Mouse (Mus musculus) cortical plate, adult 2 months (tissue): Measurements from ENCODE around the gene Rps6kl1.

Source experiments
- CTCF ChIP-seq: fragments of 200-500 bp; IDR thresholded peaks from 2 replicates; pipeline ENCODE4 v1.5.1; 2011; ENCODE audit warnings: mild to moderate bottlenecking, control low read depth, low read length; ENCODE audit not compliant: insufficient read depth; ENCODE audit errors: extremely low read depth
- POLR2A ChIP-seq: fragments of 200-500 bp; IDR thresholded peaks from 2 replicates; pipeline ENCODE4 v1.6.1; 2011; ENCODE audit warnings: mild to moderate bottlenecking, low read length, control low read depth; ENCODE audit not compliant: insufficient read depth; ENCODE audit errors: extremely low read depth

- TF ChIP-seq POLR2A (no peak), CTCF (no peak)
Measured at GRCm38 (mm10) chr12:85197936-85198335, 46.9 kb upstream of the Rps6kl1 start.
